Mouse (Mus musculus) forebrain, embryonic 10.5 days (tissue): Measurements from ENCODE around the gene Ccdc103. TPM values are rescaled to one million over a fixed set of nuclear protein-coding genes. Genes with fewer than 3 reads are reported as not detected.

Experiments
- DNase-seq: peaks from one replicate; pipeline ENCODE4 v3.0.0-alpha.2; 2017; ENCODE audit warnings: low spot score; ENCODE audit errors: extremely low spot score
- H3K27ac ChIP-seq: fragments of 300-500 bp; sonication (generic); 2 replicates; pipeline ENCODE4 v1.5.1; 2016; ENCODE audit warnings: mild to moderate bottlenecking
- H3K27me3 ChIP-seq: fragments of 300-500 bp; sonication (generic); 2 replicates; pipeline ENCODE4 v1.6.1; 2016; ENCODE audit warnings: mild to moderate bottlenecking; ENCODE audit not compliant: poor library complexity, severe bottlenecking
- H3K36me3 ChIP-seq: fragments of 300-500 bp; sonication (generic); replicated peaks from 2 replicates; pipeline ENCODE4 v1.6.1; 2016; ENCODE audit warnings: mild to moderate bottlenecking, moderate library complexity
- H3K4me1 ChIP-seq: fragments of 300-500 bp; sonication (generic); 2 replicates; pipeline ENCODE4 v1.6.1; 2016
- H3K4me3 ChIP-seq: fragments of 300-500 bp; sonication (generic); 2 replicates; pipeline ENCODE4 v1.5.1; 2016; ENCODE audit warnings: mild to moderate bottlenecking, moderate library complexity
- H3K9me3 ChIP-seq: fragments of 300-500 bp; sonication (generic); 2 replicates; pipeline ENCODE4 v1.6.1; 2016; ENCODE audit warnings: mild to moderate bottlenecking, moderate library complexity
- WGBS: fragments of 180-500 bp; shearing (Covaris S2); methylation state at CpG from one replicate; pipeline ENCODE4 v1.1.7; 2016; 5-methylcytosine and 5-hydroxymethylcytosine counted together
- polyA plus RNA-seq: library from polyadenylated mRNA; unstranded; fragments of >200 nt; fragmentation: Nextera tagmentation; extraction: Ambion mirVana; gene quantifications from 2 replicates; pipeline ENCODE4 v1.2.1, GENCODE M21; 2016

The Ccdc103 gene
- polyA plus RNA-seq, 1 experiment from 2014 or later, result 2.0 TPM

DNA sequence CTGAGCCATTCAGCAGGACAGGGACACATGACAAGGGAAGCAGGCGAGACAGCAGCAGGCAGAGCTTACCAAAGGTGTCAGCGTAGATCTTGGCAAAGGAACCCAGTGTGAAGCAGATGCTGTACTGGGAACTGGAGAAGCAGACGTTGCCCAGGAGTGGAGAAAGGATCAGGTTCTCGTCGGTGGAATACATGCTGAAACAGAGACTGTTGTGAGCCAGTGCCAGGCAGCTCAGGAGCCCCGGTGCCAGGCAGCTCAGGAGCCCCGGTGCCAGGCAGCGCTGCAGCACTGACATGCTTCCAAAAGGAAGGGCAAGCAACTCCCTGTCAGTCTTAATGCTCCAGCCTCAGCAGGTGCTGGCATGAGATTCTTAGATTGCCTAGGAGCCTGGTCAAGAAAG lies 21.1 kb upstream of the Ccdc103 start:
- DNase-seq, result no peak
- Histone ChIP-seq H3K27ac (no peak overlapping the region), H3K36me3 (peaks cover 100% of the 10 kb centered on the region), H3K9me3 (no peaks in the 10 kb centered on the region), H3K4me1 (no peaks in the 10 kb centered on the region), H3K27me3 (no peaks in the 10 kb centered on the region), H3K4me3 (no peak overlapping the region)
- 93% methylated on average over 8 of the region's 8 CpGs for WGBS

- Histone ChIP-seq H3K27me3 (no peaks in the 10 kb centered on the region), H3K4me1 (no peaks in the 10 kb centered on the region), H3K4me3 (no peak overlapping the region), H3K27ac (no peak overlapping the region), H3K36me3 (peaks cover 100% of the 10 kb centered on the region), H3K9me3 (no peaks in the 10 kb centered on the region)
- WGBS, result 68% methylated on average over 4 of the region's 4 CpGs
- peak; percentile 56 for DNase-seq
Measured at GRCm38 (mm10) chr11:102864272-102864671, 16.7 kb upstream of the Ccdc103 start.

GRCm38 (mm10) chr11:102874801-102875334 lies 6.1 kb upstream of the Ccdc103 start:
- Histone ChIP-seq H3K9me3 (no peaks in the 10 kb centered on the region), H3K36me3 (peaks cover 78% of the 10 kb centered on the region), H3K4me1 (peaks cover 13% of the 10 kb centered on the region), H3K27me3 (no peaks in the 10 kb centered on the region), H3K4me3 (no peak overlapping the region), H3K27ac (no peak overlapping the region)
- WGBS, result 88% methylated on average over 7 of the region's 7 CpGs
- DNase-seq, result no peak

DNA sequence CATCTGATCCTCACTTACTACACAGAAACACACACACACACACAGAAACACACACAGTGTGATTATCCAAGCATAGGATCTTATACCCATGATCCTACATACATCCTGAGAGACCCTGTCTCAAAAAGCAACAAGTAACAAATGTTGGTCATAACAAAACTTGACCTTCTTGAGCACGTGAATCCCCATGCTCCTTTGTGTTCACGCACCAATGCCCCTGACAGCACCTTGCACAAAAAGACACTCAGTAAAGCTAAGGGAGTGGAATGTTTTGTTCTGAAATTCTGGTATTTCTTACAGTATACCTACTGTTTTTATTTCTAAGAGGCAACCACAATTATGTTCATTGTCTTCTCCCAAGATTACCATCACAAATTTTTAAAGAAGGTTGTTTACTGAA lies 1.4 kb upstream of the Ccdc103 start:
- no peak for DNase-seq
- H3K4me3 ChIP-seq, result peak overlapping the region; percentile 84
- H3K4me1 ChIP-seq, result peaks cover 27% of the 10 kb centered on the region
- H3K27me3 ChIP-seq, result peaks cover 20% of the 10 kb centered on the region
- 72% methylated on average over 2 of the region's 2 CpGs for WGBS
- peaks cover 37% of the 10 kb centered on the region for H3K36me3 ChIP-seq
- H3K27ac ChIP-seq, result no peak overlapping the region
- no peaks in the 10 kb centered on the region for H3K9me3 ChIP-seq

DNA sequence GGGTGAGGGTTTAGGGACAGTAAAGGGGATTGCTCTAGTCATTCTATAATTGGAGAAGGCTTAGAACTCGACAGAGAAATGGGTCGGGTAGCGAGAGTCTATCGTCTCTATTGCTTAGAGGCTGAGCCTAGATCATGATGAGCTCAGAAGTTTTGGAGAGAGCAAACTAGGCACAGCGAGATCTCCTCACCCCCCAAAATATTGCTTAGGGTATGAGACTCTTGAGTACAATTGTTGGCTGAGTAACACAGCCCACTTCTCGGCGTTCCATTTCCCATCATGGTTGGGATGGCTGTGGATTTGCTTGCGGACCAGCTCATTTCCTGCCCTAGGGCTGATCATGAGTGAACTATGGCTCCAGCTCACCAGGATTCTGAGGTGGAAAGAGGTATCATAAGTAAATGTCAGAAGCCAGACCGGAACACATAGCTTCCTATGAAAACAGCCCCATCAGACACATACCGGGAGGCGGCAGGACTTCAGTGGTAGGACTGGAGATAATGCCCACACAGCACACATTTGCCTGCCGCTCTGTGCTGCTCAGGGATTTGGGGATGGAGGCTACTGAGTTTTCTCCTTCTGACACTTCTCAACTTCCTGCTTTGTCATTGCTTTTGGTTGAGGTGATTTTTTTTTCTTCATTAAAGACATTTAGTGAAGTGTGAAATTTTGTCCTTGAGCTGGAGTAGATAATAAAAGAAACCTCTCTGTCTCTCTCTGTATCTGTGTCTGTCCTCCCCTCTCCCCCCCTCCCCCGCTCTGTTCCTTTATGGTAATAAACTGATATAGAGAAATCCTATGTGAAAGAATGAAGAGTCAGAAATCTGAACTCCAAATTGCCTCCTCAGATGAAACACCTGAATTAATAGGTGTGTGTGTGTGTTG lies 552 bp downstream of the Ccdc103 start:
- Histone ChIP-seq H3K4me1 (peaks cover 27% of the 10 kb centered on the region), H3K36me3 (peaks cover 17% of the 10 kb centered on the region), H3K9me3 (no peaks in the 10 kb centered on the region), H3K4me3 (peak overlapping the region; percentile 84), H3K27me3 (peaks cover 26% of the 10 kb centered on the region), H3K27ac (peak overlapping the region; percentile 98)
- no peak for DNase-seq
- 19% methylated on average over 13 of the region's 13 CpGs for WGBS

- peaks cover 37% of the 10 kb centered on the region for H3K27me3 ChIP-seq
- DNase-seq, result no peak
- no peak within 1 kb of the TSS for H3K4me3 ChIP-seq
- H3K36me3 ChIP-seq, result no peaks in the 10 kb centered on the region
- no peak within 1 kb of the TSS for H3K27ac ChIP-seq
- H3K4me1 ChIP-seq, result peaks cover 24% of the 10 kb centered on the region
- no peaks in the 10 kb centered on the region for H3K9me3 ChIP-seq
- 66% methylated on average over 10 of the region's 10 CpGs for WGBS
Measured at GRCm38 (mm10) chr11:102884616-102885219, 3.7 kb downstream of the Ccdc103 start, which contains the start of gene Fam187a. Fam187a (plus strand) TSS chr11:102885169.

DNA sequence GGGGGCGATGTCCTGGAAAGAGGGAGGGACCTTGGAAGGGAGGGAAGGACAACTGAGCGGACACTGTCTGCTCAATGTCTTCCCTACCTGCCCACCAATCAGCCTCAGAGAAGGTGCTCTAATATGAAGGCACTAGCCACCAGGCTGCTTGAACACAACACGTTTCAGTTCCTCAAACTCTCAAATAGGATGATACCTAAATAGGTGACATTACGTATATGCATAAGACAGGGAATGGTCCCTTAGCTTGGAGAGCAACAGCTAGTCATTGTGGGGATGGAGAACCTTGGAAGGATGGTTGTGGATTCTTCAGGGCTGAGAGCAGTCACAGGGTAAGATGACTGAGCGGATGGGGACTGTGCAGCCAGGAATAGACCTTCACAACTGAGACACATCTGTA lies 6.4 kb downstream of the Ccdc103 start:
- no peaks in the 10 kb centered on the region for H3K36me3 ChIP-seq
- H3K27ac ChIP-seq, result no peak overlapping the region
- no peak for DNase-seq
- peaks cover 50% of the 10 kb centered on the region for H3K27me3 ChIP-seq
- H3K4me3 ChIP-seq, result no peak overlapping the region
- H3K9me3 ChIP-seq, result no peaks in the 10 kb centered on the region
- whole genome bisulfite sequencing, result 81% methylated on average over 5 of the region's 5 CpGs
- H3K4me1 ChIP-seq, result peaks cover 8% of the 10 kb centered on the region

DNA sequence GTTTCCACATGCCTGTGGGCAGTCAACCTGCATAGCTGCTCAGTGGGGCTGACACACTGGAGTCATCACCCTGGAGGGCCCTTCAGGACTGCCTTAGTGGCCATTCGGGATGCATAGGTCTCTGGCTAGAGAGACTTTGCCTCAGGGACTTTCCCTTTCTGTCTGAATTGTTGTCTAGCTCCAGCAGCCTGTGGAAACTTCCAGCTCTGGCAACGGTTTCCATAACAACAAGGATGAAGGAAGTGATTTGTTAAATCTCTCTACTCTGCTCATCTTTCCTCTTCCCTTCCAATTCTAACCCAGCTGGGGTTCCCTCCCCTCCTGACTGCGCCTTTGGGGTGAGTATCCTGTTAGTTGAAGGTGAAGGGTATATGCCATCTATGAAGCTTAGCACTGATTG lies 7.1 kb downstream of the Ccdc103 start:
- peaks cover 51% of the 10 kb centered on the region for H3K27me3 ChIP-seq

DNA sequence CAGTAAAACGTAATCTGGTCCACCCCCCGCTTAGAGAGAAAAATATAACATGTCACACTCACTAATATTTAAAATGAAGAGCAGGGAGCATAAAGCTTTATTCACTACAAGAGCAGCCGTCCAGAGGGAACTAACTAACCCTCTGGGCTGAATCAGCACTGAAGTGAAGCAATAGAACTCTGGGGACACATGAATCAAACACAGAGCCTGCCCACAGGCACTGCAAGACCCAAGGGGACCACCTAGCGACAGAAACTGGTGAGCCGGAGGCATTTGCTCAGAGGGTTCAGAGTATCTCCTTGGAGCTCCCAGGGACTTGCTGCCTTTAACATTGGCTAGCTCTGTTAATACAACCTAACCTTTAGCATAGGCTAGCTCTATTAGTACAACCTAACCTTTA lies 9.1 kb downstream of the Ccdc103 start:
- no peaks in the 10 kb centered on the region for H3K36me3 ChIP-seq
- H3K27ac ChIP-seq, result no peak overlapping the region
- no peak overlapping the region for H3K4me3 ChIP-seq
- peaks cover 53% of the 10 kb centered on the region for H3K27me3 ChIP-seq
- H3K4me1 ChIP-seq, result peaks cover 20% of the 10 kb centered on the region
- 73% methylated on average over 5 of the region's 5 CpGs for WGBS
- no peaks in the 10 kb centered on the region for H3K9me3 ChIP-seq
- DNase-seq, result no peak

More for the DNA sequence above, 7.1 kb downstream of the Ccdc103 start:
- Histone ChIP-seq H3K36me3 (no peaks in the 10 kb centered on the region), H3K27ac (no peak overlapping the region), H3K4me3 (no peak overlapping the region), H3K9me3 (no peaks in the 10 kb centered on the region), H3K4me1 (peaks cover 13% of the 10 kb centered on the region)
- no peak for DNase-seq
- WGBS, result 68% methylated on average over 3 of the region's 3 CpGs

DNA sequence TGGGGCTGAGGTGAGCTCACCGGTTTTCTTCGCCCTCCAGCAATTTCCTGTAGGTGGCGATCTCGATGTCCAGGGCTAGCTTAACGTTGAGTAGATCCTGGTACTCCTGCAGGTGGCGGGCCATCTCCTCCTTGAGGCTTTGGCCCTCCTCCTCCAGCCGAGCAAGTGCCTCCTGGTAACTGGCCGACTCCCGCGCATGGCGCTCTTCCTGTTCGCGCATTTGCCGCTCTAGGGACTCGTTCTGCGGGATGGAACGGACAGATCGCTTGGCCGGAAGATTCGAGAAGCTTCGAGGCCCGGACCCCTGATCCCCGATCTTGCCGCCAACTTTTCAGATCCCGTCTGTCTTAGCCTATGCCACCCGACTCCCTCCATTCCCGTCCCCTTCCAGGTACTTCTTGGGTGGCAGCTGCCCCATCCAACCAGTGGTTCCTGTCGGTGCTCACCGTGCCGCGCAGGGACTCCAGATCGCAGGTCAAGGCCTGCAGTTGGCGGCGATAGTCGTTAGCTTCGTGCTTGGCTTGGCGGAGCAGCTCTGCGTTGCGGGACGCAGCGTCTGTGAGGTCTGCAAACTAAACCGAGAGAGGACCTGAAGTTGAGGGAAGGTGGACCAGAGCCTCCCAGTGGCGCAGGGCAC lies 12.1 kb downstream of the Ccdc103 start:
- WGBS, result 2% methylated on average over 43 of the region's 43 CpGs
- Histone ChIP-seq H3K4me3 (peak overlapping the region; percentile 49), H3K27me3 (peaks cover 69% of the 10 kb centered on the region), H3K9me3 (no peaks in the 10 kb centered on the region), H3K36me3 (no peaks in the 10 kb centered on the region), H3K27ac (peak overlapping the region; percentile 79), H3K4me1 (peaks cover 35% of the 10 kb centered on the region)
- peak; percentile 78 for DNase-seq

DNA sequence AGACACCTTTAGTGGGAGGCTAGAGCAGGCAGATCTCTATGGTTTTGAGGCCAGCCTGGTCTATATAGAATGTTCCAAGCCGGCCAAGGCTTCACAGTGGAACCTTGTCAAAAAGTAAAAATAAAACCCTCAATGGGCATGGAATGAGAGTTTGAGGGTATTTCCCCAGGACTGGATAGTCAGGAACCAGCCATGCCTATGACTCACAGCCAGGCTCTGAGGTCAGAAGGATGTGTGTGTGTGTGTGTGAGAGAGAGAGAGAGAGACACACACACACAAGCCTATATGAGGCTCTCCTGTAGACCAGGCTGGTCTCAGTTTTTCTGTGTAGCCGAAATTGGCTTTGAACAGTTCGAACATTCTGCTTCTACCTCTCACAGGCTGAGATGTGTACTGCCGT lies 13.7 kb downstream of the Ccdc103 start:
- WGBS, result 92% methylated on average over 4 of the region's 4 CpGs
- Histone ChIP-seq H3K36me3 (no peaks in the 10 kb centered on the region), H3K27ac (no peak overlapping the region), H3K9me3 (no peaks in the 10 kb centered on the region), H3K27me3 (peaks cover 76% of the 10 kb centered on the region), H3K4me3 (no peak overlapping the region), H3K4me1 (peaks cover 33% of the 10 kb centered on the region)
- no peak for DNase-seq

GRCm38 (mm10) chr11:102895779-102896178 lies 14.8 kb downstream of the Ccdc103 start:
- no peaks in the 10 kb centered on the region for H3K9me3 ChIP-seq
- WGBS, result 85% methylated on average over 9 of the region's 9 CpGs
- no peaks in the 10 kb centered on the region for H3K36me3 ChIP-seq
- H3K4me1 ChIP-seq, result peaks cover 37% of the 10 kb centered on the region
- no peak for DNase-seq
- H3K27ac ChIP-seq, result 0 out of 2 replicates have a peak overlapping the region, but pooled peaks have one; percentile 15
- no peak overlapping the region for H3K4me3 ChIP-seq
- peaks cover 76% of the 10 kb centered on the region for H3K27me3 ChIP-seq
